In the genomic region with DNA sequence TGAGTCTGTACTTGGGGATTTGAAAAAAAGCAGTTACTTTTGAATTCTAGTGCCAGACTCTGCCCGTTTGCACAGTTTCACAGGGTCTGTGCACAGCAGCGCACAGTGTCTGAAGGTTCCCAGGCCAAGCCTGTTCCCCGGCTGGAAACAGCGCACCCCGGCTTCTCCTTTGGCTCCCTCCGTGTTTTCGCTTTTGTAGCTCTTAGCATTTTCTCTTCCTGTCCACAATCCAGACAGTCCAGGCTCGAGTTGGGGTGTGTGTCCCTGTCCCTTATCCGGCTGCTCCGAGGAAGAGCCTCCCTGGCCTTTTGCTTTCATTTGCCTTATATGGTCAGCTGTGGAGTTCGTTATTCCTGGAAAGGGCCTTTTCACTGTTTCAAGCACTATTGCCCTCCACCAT, we compare ENCODE assay signal across 8 mouse cellular contexts.
DNase-seq lines count a peak whose midpoint lies in the region; ATAC-seq lines count a peak whose summit lies in the region.

No protein-coding gene starts in this region.

- ATAC-seq in granulocyte monocyte progenitor cell, adult 5-6 weeks (replicated peaks; ENCODE audit: poor library complexity, severe bottlenecking) = peak; percentile 20
- no peak; the same call in 1 of the 2 replicates for ATAC-seq in kidney, embryonic 14.5 days (ENCODE audit: low FRiP score, low TSS enrichment)
- peak; percentile 79 for ATAC-seq in lung, embryonic 16.5 days (ENCODE audit: low read depth)
- no peak for ATAC-seq in forebrain, embryonic 12.5 days (ENCODE audit: low FRiP score)

- H3K4me2 ChIP-seq in kidney, embryonic 14.5 days (replicated peaks; ENCODE audit: low read depth, low read length) = 0 out of 2 replicates have a peak overlapping the region, but pooled peaks have one; percentile 19
- peak overlapping the region; percentile 48 for H3K4me2 ChIP-seq in lung, embryonic 16.5 days (ENCODE audit: low read depth, low read length)
- no peak overlapping the region for H3K4me2 ChIP-seq in forebrain, embryonic 12.5 days

- 32% methylated on average over 11 of the region's 11 CpGs for WGBS in kidney, embryonic 14.5 days
- WGBS in lung, embryonic 16.5 days = 32% methylated on average over 11 of the region's 11 CpGs
- 66% methylated on average over 11 of the region's 11 CpGs for WGBS in forebrain, embryonic 12.5 days

- peak overlapping the region; percentile 76; the same call in 1 of the 2 replicates for H3K27ac ChIP-seq in kidney, embryonic 14.5 days (ENCODE audit: low read depth, low read length)
- peak overlapping the region; percentile 91 for H3K27ac ChIP-seq in lung, embryonic 16.5 days (ENCODE audit: low read length)
- H3K27ac ChIP-seq in forebrain, embryonic 12.5 days = no peak overlapping the region

- DNase-seq in spleen, postnatal 36 days (ENCODE audit: low spot score in 2 of 2) = peak; percentile 6 to 11
- no peak for DNase-seq in spleen, postnatal 14 days (ENCODE audit: low spot score in 2 of 2)
- DNase-seq in urinary bladder, postnatal 14 days (ENCODE audit: low spot score) = peak; percentile 41
- no peak for DNase-seq in thymus, postnatal 4 days

- H3K9me3 ChIP-seq in kidney, embryonic 14.5 days (ENCODE audit: control insufficient read depth, low read length) = no peaks in the 10 kb centered on the region
- H3K9me3 ChIP-seq in lung, embryonic 16.5 days (ENCODE audit: control insufficient read depth, low read length) = no peaks in the 10 kb centered on the region
- H3K9me3 ChIP-seq in forebrain, embryonic 12.5 days = no peaks in the 10 kb centered on the region

- peak overlapping the region; percentile 9; the same call in 1 of the 2 replicates for H3K9ac ChIP-seq in kidney, embryonic 14.5 days (ENCODE audit: low read depth, low read length)
- peak overlapping the region; percentile 63 for H3K9ac ChIP-seq in lung, embryonic 16.5 days (ENCODE audit: low read length)
- no peak overlapping the region for H3K9ac ChIP-seq in forebrain, embryonic 12.5 days

- peaks cover 17% of the 10 kb centered on the region for H3K4me1 ChIP-seq in kidney, embryonic 14.5 days (ENCODE audit: control insufficient read depth, insufficient read depth, low read length)
- 0 out of 2 replicates have a peak, but pooled peaks cover 11% of the 10 kb centered on the region for H3K4me1 ChIP-seq in lung, embryonic 16.5 days (replicated peaks; ENCODE audit: control insufficient read depth, insufficient read depth, low read length)
- H3K4me1 ChIP-seq in forebrain, embryonic 12.5 days = no peaks in the 10 kb centered on the region

- H3K36me3 ChIP-seq in kidney, embryonic 14.5 days (ENCODE audit: control insufficient read depth, insufficient read depth, low read length) = no peaks in the 10 kb centered on the region
- no peaks in the 10 kb centered on the region for H3K36me3 ChIP-seq in lung, embryonic 16.5 days (ENCODE audit: control insufficient read depth, insufficient read depth, low read length)
- no peaks in the 10 kb centered on the region for H3K36me3 ChIP-seq in forebrain, embryonic 12.5 days (replicated peaks)

- H3K27me3 ChIP-seq in kidney, embryonic 14.5 days (ENCODE audit: control insufficient read depth, insufficient read depth, low read length) = no peaks in the 10 kb centered on the region
- no peaks in the 10 kb centered on the region for H3K27me3 ChIP-seq in lung, embryonic 16.5 days (ENCODE audit: control insufficient read depth, insufficient read depth, low read depth, low read length)
- H3K27me3 ChIP-seq in forebrain, embryonic 12.5 days = no peaks in the 10 kb centered on the region

- H3K4me3 ChIP-seq in kidney, embryonic 14.5 days (ENCODE audit: low read length) = no peak overlapping the region
- H3K4me3 ChIP-seq in lung, embryonic 16.5 days (ENCODE audit: low read length) = peak overlapping the region; percentile 22
- no peak overlapping the region for H3K4me3 ChIP-seq in forebrain, embryonic 12.5 days (replicated peaks)

Comparison
In these comparisons a context has a peak if more than half of its experiments do, and no peak if none do; other contexts are left out.
1. DNase-seq: peak in spleen, postnatal 36 days (2 of 2) and urinary bladder, postnatal 14 days (single experiment); none in spleen, postnatal 14 days (0 of 2) and thymus, postnatal 4 days (single experiment).
2. ATAC-seq: peak in granulocyte monocyte progenitor cell, adult 5-6 weeks (single experiment) and lung, embryonic 16.5 days (single experiment); none in kidney, embryonic 14.5 days (single experiment) and forebrain, embryonic 12.5 days (single experiment).